In the genomic region with DNA sequence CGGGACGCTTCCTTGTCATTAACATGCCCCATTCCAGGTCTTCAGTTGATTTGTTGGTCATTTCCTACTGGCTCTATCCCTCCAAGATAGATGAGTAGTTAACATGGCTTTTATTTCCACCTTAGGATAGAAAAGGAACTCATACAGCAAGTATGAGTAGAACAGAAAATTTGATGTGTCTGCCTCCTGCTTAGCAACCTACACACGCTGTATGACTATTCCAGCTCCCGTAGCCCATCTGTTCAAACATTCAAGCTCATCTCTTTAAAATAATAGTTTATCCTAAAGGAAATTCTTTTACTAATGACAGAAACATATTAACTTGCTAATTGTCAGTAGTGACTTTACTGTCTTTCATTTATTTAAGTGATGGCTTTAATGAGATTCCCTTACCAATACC, we compare ENCODE assay signal across 20 mouse cellular contexts.
DNase-seq lines count a peak whose midpoint lies in the region; ATAC-seq lines count a peak whose summit lies in the region.
"Had no signal": no experiment of that assay in that cellular context is flagged by ENCODE, and none has a peak within 500 bp of the region (broad histone marks: within the 10 kb centered on the region; RNA-seq: fewer than 3 reads in every experiment).

No protein-coding gene starts in this region.

- no peak for DNase-seq in frontal cortex, postnatal 25 days (ENCODE audit: low spot score in 2 of 2)
- peak; percentile 9 to 59 for DNase-seq in left cerebral cortex, postnatal 25 days (ENCODE audit: low spot score in 2 of 2)
- DNase-seq in left cerebral cortex, postnatal 4 days: no peak
- DNase-seq in right cerebral cortex, adult 2 months (ENCODE audit: low spot score in 2 of 2): peak; percentile 10 to 23
- no peak for DNase-seq in right cerebral cortex, postnatal 14 days
- DNase-seq: adrenal gland, adult 2 months; adrenal gland, postnatal 10 days; adrenal gland, postnatal 25 days; B cell, adult 2 months; cerebellum, adult 11-12 months; cerebellum, adult 2 months; cerebellum, adult 9-10 months; cerebellum, postnatal 10 days; cerebellum, postnatal 25 days had no signal

- 0 out of 2 replicates have a peak, but pooled peaks have one; percentile 38 for ATAC-seq in frontal cortex, adult (ENCODE audit: low TSS enrichment)
- no peak for ATAC-seq in activated CD4-positive, CD25-positive, alpha-beta regulatory T cell, adult 4 months
- ATAC-seq: CD4-positive, CD25-positive, alpha-beta regulatory T cell, adult 4 months; forebrain, embryonic 13.5 days; forebrain, embryonic 15.5 days; Patski had no signal

- intact Hi-C loops in left cerebral cortex, postnatal 25 days (cut with DNase I): no loop called here
- intact Hi-C loops in left cerebral cortex, postnatal 4 days (cut with DNase I): no loop called here

Comparison
In these comparisons a context has a peak if more than half of its experiments do, and no peak if none do; other contexts are left out.
1. DNase-seq: peak in left cerebral cortex, postnatal 25 days (2 of 2) and right cerebral cortex, adult 2 months (2 of 2); none in frontal cortex, postnatal 25 days (0 of 2), left cerebral cortex, postnatal 4 days (single experiment) and right cerebral cortex, postnatal 14 days (single experiment).